Mouse (Mus musculus): ENCODE results near the gene Hddc3. TPM values are rescaled to one million over a fixed set of nuclear protein-coding genes. Genes with fewer than 3 reads are reported as not detected.
"Not testable (repeated sequence)": the region's sequence is repeated elsewhere in the genome, so short reads cannot be mapped to it uniquely, and the experiment has no call there.

The Hddc3 gene
- polyA plus RNA-seq, 1 experiment: 83.3 TPM

- Histone ChIP-seq H3K79me2 (ENCODE audit: control insufficient read depth, insufficient read depth) (no peaks in the 10 kb centered on the region), H3K27me3 (ENCODE audit: control insufficient read depth, insufficient read depth, insufficient read length) (no peaks in the 10 kb centered on the region), H3K4me3 (no peak overlapping the region), H3K4me2 (ENCODE audit: low read depth) (no peak overlapping the region), H3ac (ENCODE audit: control insufficient read depth, insufficient read length) (no peak overlapping the region), H3K36me3 (ENCODE audit: control insufficient read depth, insufficient read depth) (peaks cover 19% of the 10 kb centered on the region)
- TF ChIP-seq SRF (IDR thresholded peaks at IDR 0.05; ENCODE audit: control insufficient read depth, insufficient read length, low read depth): no peak
- no peak for TF ChIP-seq MAX (IDR thresholded peaks at IDR 0.05; ENCODE audit: low read depth)
- no peak for TF ChIP-seq MYOG (IDR thresholded peaks at IDR 0.05; ENCODE audit: control insufficient read depth in 1 of 3, insufficient read depth in 1 of 3, insufficient read length in 2 of 3, low read depth in 2 of 3)
- no peak for TF ChIP-seq TCF3 (IDR thresholded peaks at IDR 0.05; ENCODE audit: insufficient read length, low read depth)
- TF ChIP-seq POLR2A (IDR thresholded peaks at IDR 0.05; ENCODE audit: insufficient read length, low read depth): peak; percentile 20
Observed at GRCm38 (mm10) chr7:80392119-80392518, 49.2 kb downstream of the Hddc3 start.

GRCm38 (mm10) chr7:80394600-80394999 lies 51.7 kb downstream of the Hddc3 start:
- H3K79me2 ChIP-seq (ENCODE audit: control insufficient read depth, insufficient read depth): peaks cover 13% of the 10 kb centered on the region
- TF ChIP-seq CEBPB (IDR thresholded peaks at IDR 0.05; ENCODE audit: insufficient read depth, poor library complexity, severe bottlenecking): no peak
- TF ChIP-seq POLR2A (IDR thresholded peaks at IDR 0.05; ENCODE audit: insufficient read length, low read depth): no peak
- TF ChIP-seq USF1 (IDR thresholded peaks at IDR 0.05; ENCODE audit: low read depth): no peak
- TF ChIP-seq TCF12 (IDR thresholded peaks at IDR 0.05; ENCODE audit: insufficient read depth, poor library complexity, severe bottlenecking): no peak
- TF ChIP-seq REST (IDR thresholded peaks at IDR 0.05; ENCODE audit: insufficient read depth, insufficient read length): no peak
- no peak for TF ChIP-seq POLR2AphosphoS2 (IDR thresholded peaks at IDR 0.05; ENCODE audit: insufficient read length, low read depth)
- TF ChIP-seq E2F4 (IDR thresholded peaks at IDR 0.05; ENCODE audit: insufficient read depth): no peak
- TF ChIP-seq MYOG (IDR thresholded peaks at IDR 0.05; ENCODE audit: control insufficient read depth in 1 of 3, insufficient read depth in 1 of 3, insufficient read length in 2 of 3, low read depth in 2 of 3): no peak
- no peak overlapping the region for H3K4me2 ChIP-seq (ENCODE audit: low read depth)
- H3K4me3 ChIP-seq: no peak overlapping the region
- H3K27me3 ChIP-seq (ENCODE audit: control insufficient read depth, insufficient read depth, insufficient read length): no peaks in the 10 kb centered on the region
- peaks cover 23% of the 10 kb centered on the region for H3K36me3 ChIP-seq (ENCODE audit: control insufficient read depth, insufficient read depth)
- no peak overlapping the region for H3ac ChIP-seq (ENCODE audit: control insufficient read depth, insufficient read length)

- peaks cover 23% of the 10 kb centered on the region for H3K36me3 ChIP-seq (ENCODE audit: control insufficient read depth, insufficient read depth)
- H3K27me3 ChIP-seq (ENCODE audit: control insufficient read depth, insufficient read depth, insufficient read length); H3K4me3 ChIP-seq; H3ac ChIP-seq (ENCODE audit: control insufficient read depth, insufficient read length); H3K4me2 ChIP-seq (ENCODE audit: low read depth): not testable (repeated sequence)
- peaks cover 30% of the 10 kb centered on the region for H3K79me2 ChIP-seq (ENCODE audit: control insufficient read depth, insufficient read depth)
Observed at GRCm38 (mm10) chr7:80396427-80396826, 53.5 kb downstream of the Hddc3 start.

- TF ChIP-seq USF1 (IDR thresholded peaks at IDR 0.05; ENCODE audit: low read depth): no peak
- TF ChIP-seq SRF (IDR thresholded peaks at IDR 0.05; ENCODE audit: control insufficient read depth, insufficient read length, low read depth): no peak
- TF ChIP-seq POLR2AphosphoS2 (IDR thresholded peaks at IDR 0.05; ENCODE audit: insufficient read length, low read depth): no peak
Observed at GRCm38 (mm10) chr7:80397986-80398385, 55.1 kb downstream of the Hddc3 start.

GRCm38 (mm10) chr7:80398654-80399444 lies 55.9 kb downstream of the Hddc3 start:
- no peak for TF ChIP-seq REST (IDR thresholded peaks at IDR 0.05; ENCODE audit: insufficient read depth, insufficient read length)
- TF ChIP-seq E2F4 (IDR thresholded peaks at IDR 0.05; ENCODE audit: insufficient read depth): no peak
- TF ChIP-seq POLR2A (IDR thresholded peaks at IDR 0.05; ENCODE audit: insufficient read length, low read depth): no peak
- no peak for TF ChIP-seq TCF3 (IDR thresholded peaks at IDR 0.05; ENCODE audit: insufficient read length, low read depth)
- TF ChIP-seq CEBPB (IDR thresholded peaks at IDR 0.05; ENCODE audit: insufficient read depth, poor library complexity, severe bottlenecking): no peak
- TF ChIP-seq SRF (IDR thresholded peaks at IDR 0.05; ENCODE audit: control insufficient read depth, insufficient read length, low read depth): no peak

More at GRCm38 (mm10) chr7:80397986-80398385, 55.1 kb downstream of the Hddc3 start:
- H3K4me2 ChIP-seq (ENCODE audit: low read depth): no peak overlapping the region
- peaks cover 38% of the 10 kb centered on the region for H3K79me2 ChIP-seq (ENCODE audit: control insufficient read depth, insufficient read depth)
- H3K36me3 ChIP-seq (ENCODE audit: control insufficient read depth, insufficient read depth): peaks cover 18% of the 10 kb centered on the region
- no peak overlapping the region for H3K4me3 ChIP-seq
- no peaks in the 10 kb centered on the region for H3K27me3 ChIP-seq (ENCODE audit: control insufficient read depth, insufficient read depth, insufficient read length)
- H3ac ChIP-seq (ENCODE audit: control insufficient read depth, insufficient read length): no peak overlapping the region

GRCm38 (mm10) chr7:80400099-80400498 lies 57.2 kb downstream of the Hddc3 start:
- Histone ChIP-seq H3K79me2 (ENCODE audit: control insufficient read depth, insufficient read depth) (peaks cover 38% of the 10 kb centered on the region), H3ac (ENCODE audit: control insufficient read depth, insufficient read length) (no peak overlapping the region), H3K4me3 (peak overlapping the region; percentile 61), H3K27me3 (ENCODE audit: control insufficient read depth, insufficient read depth, insufficient read length) (no peaks in the 10 kb centered on the region), H3K36me3 (ENCODE audit: control insufficient read depth, insufficient read depth) (peaks cover 9% of the 10 kb centered on the region), H3K4me2 (ENCODE audit: low read depth) (peak overlapping the region; percentile 88)
- TF ChIP-seq MYOG (IDR thresholded peaks at IDR 0.05; ENCODE audit: control insufficient read depth in 1 of 3, insufficient read depth in 1 of 3, insufficient read length in 2 of 3, low read depth in 2 of 3): peak in 1 of 3 experiments; percentile 6
- no peak for TF ChIP-seq POLR2AphosphoS2 (IDR thresholded peaks at IDR 0.05; ENCODE audit: insufficient read length, low read depth)
- no peak for TF ChIP-seq TCF12 (IDR thresholded peaks at IDR 0.05; ENCODE audit: insufficient read depth, poor library complexity, severe bottlenecking)
- TF ChIP-seq SRF (IDR thresholded peaks at IDR 0.05; ENCODE audit: control insufficient read depth, insufficient read length, low read depth): no peak
- no peak for TF ChIP-seq TCF3 (IDR thresholded peaks at IDR 0.05; ENCODE audit: insufficient read length, low read depth)
- TF ChIP-seq CEBPB (IDR thresholded peaks at IDR 0.05; ENCODE audit: insufficient read depth, poor library complexity, severe bottlenecking): peak; percentile 67; the same call in 1 of the 2 replicates

More at GRCm38 (mm10) chr7:80398654-80399444, 55.9 kb downstream of the Hddc3 start:
- H3K79me2 ChIP-seq (ENCODE audit: control insufficient read depth, insufficient read depth): peaks cover 38% of the 10 kb centered on the region
- H3K4me3 ChIP-seq: no peak overlapping the region
- peaks cover 14% of the 10 kb centered on the region for H3K36me3 ChIP-seq (ENCODE audit: control insufficient read depth, insufficient read depth)
- no peak overlapping the region for H3ac ChIP-seq (ENCODE audit: control insufficient read depth, insufficient read length)
- H3K27me3 ChIP-seq (ENCODE audit: control insufficient read depth, insufficient read depth, insufficient read length): no peaks in the 10 kb centered on the region
- H3K4me2 ChIP-seq (ENCODE audit: low read depth): no peak overlapping the region

Data from myocyte (in vitro differentiated cells).